Comparison of ENCODE assay signal across 12 mouse cellular contexts in genomic region chr5:74967882-74968281, GRCm38 (mm10).
"Had no signal": no experiment of that assay in that cellular context is flagged by ENCODE, and none has a peak within 500 bp of the region (broad histone marks: within the 10 kb centered on the region; RNA-seq: fewer than 3 reads in every experiment).

No protein-coding gene starts in this region.

- H3K36me3 ChIP-seq: kidney, embryonic 15.5 days; liver, embryonic 13.5 days; midbrain, embryonic 13.5 days had no signal

- H3K9ac ChIP-seq: kidney, embryonic 15.5 days; liver, embryonic 13.5 days; midbrain, embryonic 13.5 days had no signal

- H3K9me3 ChIP-seq: kidney, embryonic 15.5 days; liver, embryonic 13.5 days; midbrain, embryonic 13.5 days had no signal

- ATAC-seq: midbrain, embryonic 13.5 days had no signal

- H3K4me2 ChIP-seq: kidney, embryonic 15.5 days; liver, embryonic 13.5 days; midbrain, embryonic 13.5 days had no signal

- H3K4me3 ChIP-seq: kidney, embryonic 15.5 days; left cerebral cortex, adult 2 months; liver, embryonic 13.5 days; midbrain, embryonic 13.5 days had no signal

- H3K27me3 ChIP-seq: kidney, embryonic 15.5 days; liver, embryonic 13.5 days had no signal

- H3K27ac ChIP-seq: kidney, embryonic 15.5 days; left cerebral cortex, adult 2 months; liver, embryonic 13.5 days; macrophage; midbrain, embryonic 13.5 days had no signal

- DNase-seq: kidney, postnatal 10 days; kidney, postnatal 36 days; layer of hippocampus, postnatal 36 days; liver, embryonic 13.5 days; lung, adult 2 months; lung, postnatal 14 days; thymus, adult 18-20 months; thymus, postnatal 36 days had no signal

- H3K4me1 ChIP-seq: kidney, embryonic 15.5 days; liver, embryonic 13.5 days; midbrain, embryonic 13.5 days had no signal
